Mouse (Mus musculus) left cerebral cortex, adult 9 months (tissue): ENCODE results near the gene Unc45a.

Experiments used
- DNase-seq, 2 experiments: peaks; one replicate each; pipeline ENCODE4 v3.0.0; 2022; ENCODE audit warnings: low spot score in 2 of 2

The Unc45a gene

GRCm38 (mm10) chr7:80283226-80283918 is 57.4 kb downstream of the Unc45a start:
- DNase-seq = no peak

GRCm38 (mm10) chr7:80281646-80282045 is 59.2 kb downstream of the Unc45a start:
- no peak for DNase-seq

- no peak for DNase-seq
These were observed 59.8 kb downstream of the Unc45a start for GRCm38 (mm10) chr7:80280998-80281397.

- no peak for DNase-seq
These were observed 60.8 kb downstream of the Unc45a start for GRCm38 (mm10) chr7:80280032-80280431.

DNA sequence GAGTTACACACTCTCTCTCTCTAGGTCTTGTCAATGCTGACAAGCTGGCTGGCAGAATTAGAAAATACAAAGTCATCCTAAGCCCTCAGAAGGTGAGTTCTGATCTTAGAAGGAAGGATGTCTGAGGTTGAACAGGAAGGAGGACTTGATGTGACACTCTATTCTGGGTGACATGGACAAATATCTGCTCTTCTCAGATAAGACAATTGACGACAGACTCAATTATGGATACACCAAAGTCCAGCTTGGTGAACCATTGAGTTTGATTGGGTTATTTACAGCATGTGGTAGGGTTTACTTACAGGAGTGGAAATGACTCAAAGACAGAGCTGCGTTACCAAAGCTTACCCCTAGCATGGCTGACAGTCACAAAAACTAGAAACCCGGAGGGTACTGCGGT is 64.4 kb downstream of the Unc45a start:
- DNase-seq = no peak
